Mouse (Mus musculus) liver, embryonic 16.5 days (tissue): ENCODE measurements at regions not wholly inside any gene's neighbourhood (a gene's known extent, or its start where the extent isn't known, plus 50 kb on each side); places are given as distances from the start of the nearest gene placed in this dataset.
A peak's percentile ranks its signal among the peaks of the same experiment; 100 is the strongest.
"Not testable (repeated sequence)": the region's sequence is repeated elsewhere in the genome, so short reads cannot be mapped to it uniquely, and the experiment has no call there.

Source experiments
- ATAC-seq: fragments of 200-750 bp; cut with Nextera tagmentation; 2 replicates; pipeline ENCODE4 v1.8.0; 2017; ENCODE audit warnings: low read depth, mild to moderate bottlenecking, moderate number of reproducible peaks, moderate library complexity
- H3K27ac ChIP-seq: fragments of 300-500 bp; sonication (generic); 2 replicates; pipeline ENCODE4 v1.5.1; 2014; ENCODE audit warnings: mild to moderate bottlenecking, low read length
- H3K27me3 ChIP-seq: fragments of 300-500 bp; sonication (generic); 2 replicates; pipeline ENCODE4 v1.6.1; 2014; ENCODE audit warnings: low read depth, low read length, mixed read lengths; ENCODE audit not compliant: control insufficient read depth, insufficient read depth
- H3K36me3 ChIP-seq: fragments of 300-500 bp; sonication (generic); 2 replicates; pipeline ENCODE4 v1.6.1; 2014; ENCODE audit warnings: mild to moderate bottlenecking; ENCODE audit not compliant: control insufficient read depth, insufficient read depth
- H3K4me1 ChIP-seq: fragments of 300-500 bp; sonication (generic); 2 replicates; pipeline ENCODE4 v1.6.1; 2014; ENCODE audit warnings: low read depth, low read length, mixed read lengths; ENCODE audit not compliant: control insufficient read depth
- H3K4me2 ChIP-seq: fragments of 300-500 bp; sonication (generic); 2 replicates; pipeline ENCODE4 v1.6.1; 2014; ENCODE audit warnings: low read depth, low read length, mixed read lengths
- H3K4me3 ChIP-seq: fragments of 300-500 bp; sonication (generic); 2 replicates; pipeline ENCODE4 v1.5.1; 2014; ENCODE audit warnings: low read depth, mild to moderate bottlenecking, low read length
- H3K9ac ChIP-seq: fragments of 300-500 bp; sonication (generic); 2 replicates; pipeline ENCODE4 v1.6.1; 2014; ENCODE audit warnings: low read depth, low read length
- H3K9me3 ChIP-seq: fragments of 300-500 bp; sonication (generic); replicated peaks from 2 replicates; pipeline ENCODE4 v1.6.1; 2016; ENCODE audit warnings: low read length; ENCODE audit not compliant: control insufficient read depth
- WGBS: fragments of 180-500 bp; shearing (Covaris S2); extraction: QIAGEN DNeasy Blood & Tissue Kit; methylation state at CpG from one replicate; pipeline ENCODE4 v1.1.7; 2014; ENCODE audit not compliant: insufficient replicate concordance; 5-methylcytosine and 5-hydroxymethylcytosine counted together

DNA sequence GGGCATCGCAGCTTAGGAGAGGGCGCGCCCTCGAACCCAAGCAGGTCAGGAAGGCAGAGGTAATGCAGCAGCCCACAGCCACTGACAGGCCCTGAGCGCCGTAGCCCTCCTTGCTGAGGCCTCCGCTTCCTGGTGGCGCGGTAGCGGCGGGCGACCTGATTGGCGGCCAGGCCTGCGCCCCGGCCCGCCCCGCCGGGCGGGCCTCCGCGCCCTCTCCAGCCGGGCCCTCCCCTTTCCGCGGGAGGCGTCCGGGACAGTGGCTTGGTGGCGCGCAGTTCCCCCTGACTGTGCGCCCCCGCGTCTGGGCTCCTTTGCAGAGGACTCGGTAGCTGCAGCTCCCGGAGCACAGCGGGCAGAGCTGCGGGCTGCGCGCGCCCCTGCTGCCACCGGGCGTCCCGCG lies 242.1 kb downstream of the Gm21863 start:
- not testable (repeated sequence) for H3K36me3 ChIP-seq, H3K4me3 ChIP-seq, H3K27ac ChIP-seq, H3K9me3 ChIP-seq, H3K9ac ChIP-seq, ATAC-seq, H3K4me2 ChIP-seq, H3K4me1 ChIP-seq, H3K27me3 ChIP-seq
- 3% methylated on average over 12 of the region's 42 CpGs for WGBS

DNA sequence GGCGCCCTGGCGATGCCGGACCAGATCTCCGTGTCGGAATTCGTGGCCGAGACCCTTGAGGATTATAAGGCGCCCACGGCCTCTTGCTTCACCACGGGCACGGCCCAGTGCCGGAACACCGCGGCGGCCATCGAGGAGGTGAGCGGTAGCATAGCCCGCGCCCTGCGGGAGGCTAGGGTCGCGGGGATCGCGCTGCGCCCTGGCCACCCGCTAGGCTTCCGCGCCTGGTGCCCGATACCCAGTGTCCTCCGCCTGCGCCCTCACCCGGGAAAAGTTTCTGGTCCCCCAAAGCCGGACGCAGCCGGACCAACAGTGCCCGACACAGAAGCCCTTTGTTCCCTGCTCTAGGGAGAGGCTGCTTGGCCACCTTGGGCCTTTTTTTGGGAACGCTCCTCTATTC lies 242.6 kb downstream of the Gm21863 start:
- not testable (repeated sequence) for H3K27ac ChIP-seq, H3K9ac ChIP-seq, H3K4me1 ChIP-seq, ATAC-seq, H3K36me3 ChIP-seq, H3K9me3 ChIP-seq, H3K27me3 ChIP-seq
- Histone ChIP-seq H3K4me2 (0 out of 2 replicates have a peak overlapping the region, but pooled peaks have one; percentile 17), H3K4me3 (peak overlapping the region; percentile 40)
- WGBS = 2% methylated on average over 27 of the region's 37 CpGs

DNA sequence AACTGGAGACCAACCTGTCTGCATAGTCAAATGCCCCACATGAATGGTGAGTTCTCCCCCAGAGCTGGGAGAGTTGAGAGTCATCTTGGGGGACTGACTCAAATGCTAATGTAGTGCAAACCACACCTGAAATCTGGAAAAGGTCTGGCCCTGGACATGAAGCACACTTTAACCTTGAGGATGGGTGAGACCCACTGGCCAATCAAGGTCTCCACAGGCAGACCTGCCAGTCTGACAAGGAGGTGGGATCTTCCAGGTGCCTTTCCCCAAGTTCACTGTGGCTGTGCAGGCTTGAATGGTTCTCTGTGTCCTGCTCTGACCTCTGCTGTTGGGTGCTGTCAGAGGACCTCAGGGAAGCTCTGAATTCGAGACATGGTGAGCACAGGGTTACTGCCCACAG lies 269.6 kb downstream of the Gm21863 start:
- not testable (repeated sequence) for H3K27ac ChIP-seq, H3K4me3 ChIP-seq, H3K27me3 ChIP-seq, H3K9ac ChIP-seq, ATAC-seq, H3K4me2 ChIP-seq, H3K36me3 ChIP-seq, H3K4me1 ChIP-seq
- H3K9me3 ChIP-seq = peaks cover 21% of the 10 kb centered on the region
- 50% methylated on average over 1 of the region's 1 CpGs for WGBS

DNA sequence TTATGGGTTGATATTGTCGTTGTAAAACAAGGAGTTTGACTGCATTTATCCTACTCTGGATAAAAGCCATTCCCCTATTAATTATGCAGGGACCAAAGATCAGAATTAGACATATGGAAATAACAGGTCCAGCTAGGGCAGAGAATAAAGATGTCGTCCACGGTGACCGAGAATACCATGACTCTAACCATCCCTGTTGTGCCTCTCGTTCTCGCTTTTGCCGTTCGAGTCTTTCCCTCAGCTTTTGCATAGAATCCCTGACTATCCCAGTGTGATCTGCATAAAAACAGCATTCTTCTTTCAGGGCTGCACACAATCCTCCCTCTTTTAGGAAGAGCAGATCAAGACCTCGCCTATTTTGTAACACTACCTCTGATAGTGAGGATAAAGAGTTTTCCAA lies 272.5 kb downstream of the Gm21863 start:
- not testable (repeated sequence) for H3K27me3 ChIP-seq, H3K4me3 ChIP-seq, H3K9ac ChIP-seq, ATAC-seq, H3K36me3 ChIP-seq, H3K27ac ChIP-seq, H3K4me1 ChIP-seq, H3K4me2 ChIP-seq
- peaks cover 45% of the 10 kb centered on the region for H3K9me3 ChIP-seq
- 68% methylated on average over 9 of the region's 9 CpGs for WGBS

DNA sequence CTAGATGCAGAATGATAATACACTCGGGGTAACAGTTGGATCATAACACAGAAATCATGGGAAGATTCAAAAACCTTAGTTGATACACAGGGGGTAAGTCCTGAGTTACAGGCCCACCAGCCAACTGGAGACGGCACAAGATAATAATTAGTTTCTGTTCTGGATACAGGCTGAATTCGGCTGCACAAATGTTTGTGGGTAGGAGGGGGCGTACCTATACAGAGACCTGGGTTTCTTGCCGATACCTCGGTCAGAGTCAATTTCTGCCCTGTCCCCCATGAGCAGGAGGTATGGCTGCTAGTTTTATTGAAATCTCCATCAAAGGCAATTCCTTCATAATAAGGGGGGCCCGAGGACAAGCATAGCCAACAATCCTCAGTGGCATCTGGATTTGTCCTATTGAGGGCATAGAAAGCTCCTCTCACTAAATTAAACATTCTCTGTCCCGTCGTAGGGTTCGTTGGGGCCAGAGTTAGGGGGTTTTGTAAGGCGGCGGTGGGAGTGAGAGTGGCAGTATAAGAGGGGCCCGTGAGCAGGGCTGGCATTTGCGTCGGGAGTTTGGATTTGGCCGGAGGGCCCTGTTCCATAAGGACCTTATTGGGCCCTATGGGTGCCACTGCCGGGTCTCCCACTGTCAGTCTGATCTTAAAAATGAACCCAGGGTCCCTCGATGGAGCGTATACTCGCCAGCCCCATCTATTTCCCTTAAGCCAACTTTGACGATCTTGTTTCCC lies 273.3 kb downstream of the Gm21863 start:
- H3K4me1 ChIP-seq, H3K9ac ChIP-seq, H3K4me3 ChIP-seq, H3K27ac ChIP-seq, H3K4me2 ChIP-seq, ATAC-seq, H3K36me3 ChIP-seq, H3K27me3 ChIP-seq: not testable (repeated sequence)
- 68% methylated on average over 21 of the region's 21 CpGs for WGBS
- H3K9me3 ChIP-seq = peaks cover 52% of the 10 kb centered on the region

DNA sequence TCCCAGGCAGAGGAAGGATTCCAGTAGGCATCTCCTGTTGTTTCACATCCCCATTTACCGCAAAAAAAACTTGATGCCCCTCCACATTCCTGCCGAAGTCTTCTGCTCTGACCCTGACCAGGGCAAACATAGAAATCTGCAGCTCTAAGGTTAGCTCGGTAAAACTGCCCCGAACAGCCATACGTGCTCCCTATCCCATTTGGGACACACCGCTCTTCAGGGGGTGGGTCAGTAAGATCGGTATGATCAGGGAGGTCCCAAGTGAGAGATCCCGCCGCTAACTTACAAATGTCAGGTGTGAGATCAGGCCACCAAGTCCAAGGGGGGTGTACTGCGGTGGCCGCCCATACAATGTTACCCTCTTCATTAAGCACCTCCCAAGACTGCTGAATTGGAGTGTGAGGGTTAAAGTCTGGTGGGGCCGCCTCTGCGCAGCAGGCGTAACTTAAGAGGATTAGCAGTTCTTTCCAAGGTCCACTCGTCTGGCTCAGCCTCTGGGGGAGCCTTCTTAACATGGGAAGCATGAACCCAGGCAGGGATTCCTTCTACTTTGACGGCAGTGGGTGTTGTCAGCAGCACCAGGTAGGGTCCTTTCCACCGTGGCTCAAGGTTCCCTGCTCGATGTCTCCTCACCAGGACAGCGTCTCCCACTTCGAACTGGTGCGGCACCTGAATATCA lies 274.2 kb downstream of the Gm21863 start:
- H3K36me3 ChIP-seq, H3K4me1 ChIP-seq, H3K4me3 ChIP-seq, ATAC-seq, H3K9ac ChIP-seq, H3K27ac ChIP-seq, H3K4me2 ChIP-seq, H3K27me3 ChIP-seq: not testable (repeated sequence)
- peaks cover 61% of the 10 kb centered on the region for H3K9me3 ChIP-seq
- WGBS = 61% methylated on average over 21 of the region's 21 CpGs

DNA sequence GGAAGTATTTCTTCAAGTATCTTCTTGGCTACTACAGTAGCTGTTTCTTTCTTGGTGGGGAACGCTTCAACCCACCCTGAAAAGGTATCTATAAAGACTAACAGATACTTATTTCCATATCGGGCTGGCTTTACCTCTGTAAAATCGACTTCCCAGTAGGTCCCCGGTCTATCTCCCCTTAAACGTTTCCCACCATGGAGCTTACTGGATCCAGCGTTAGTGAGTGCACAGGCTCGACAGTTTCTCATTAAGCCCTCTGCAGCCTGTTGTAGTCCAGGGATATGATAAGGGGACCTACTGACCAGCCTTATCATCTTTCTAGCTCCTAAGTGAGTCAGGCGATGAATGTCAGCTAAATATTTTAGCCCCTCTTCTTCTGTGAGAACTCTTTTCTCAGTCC lies 275.1 kb downstream of the Gm21863 start:
- H3K9me3 ChIP-seq = peaks cover 68% of the 10 kb centered on the region
- not testable (repeated sequence) for ATAC-seq, H3K36me3 ChIP-seq, H3K4me3 ChIP-seq, H3K27me3 ChIP-seq, H3K27ac ChIP-seq, H3K4me2 ChIP-seq, H3K4me1 ChIP-seq, H3K9ac ChIP-seq
- WGBS = 68% methylated on average over 8 of the region's 8 CpGs

DNA sequence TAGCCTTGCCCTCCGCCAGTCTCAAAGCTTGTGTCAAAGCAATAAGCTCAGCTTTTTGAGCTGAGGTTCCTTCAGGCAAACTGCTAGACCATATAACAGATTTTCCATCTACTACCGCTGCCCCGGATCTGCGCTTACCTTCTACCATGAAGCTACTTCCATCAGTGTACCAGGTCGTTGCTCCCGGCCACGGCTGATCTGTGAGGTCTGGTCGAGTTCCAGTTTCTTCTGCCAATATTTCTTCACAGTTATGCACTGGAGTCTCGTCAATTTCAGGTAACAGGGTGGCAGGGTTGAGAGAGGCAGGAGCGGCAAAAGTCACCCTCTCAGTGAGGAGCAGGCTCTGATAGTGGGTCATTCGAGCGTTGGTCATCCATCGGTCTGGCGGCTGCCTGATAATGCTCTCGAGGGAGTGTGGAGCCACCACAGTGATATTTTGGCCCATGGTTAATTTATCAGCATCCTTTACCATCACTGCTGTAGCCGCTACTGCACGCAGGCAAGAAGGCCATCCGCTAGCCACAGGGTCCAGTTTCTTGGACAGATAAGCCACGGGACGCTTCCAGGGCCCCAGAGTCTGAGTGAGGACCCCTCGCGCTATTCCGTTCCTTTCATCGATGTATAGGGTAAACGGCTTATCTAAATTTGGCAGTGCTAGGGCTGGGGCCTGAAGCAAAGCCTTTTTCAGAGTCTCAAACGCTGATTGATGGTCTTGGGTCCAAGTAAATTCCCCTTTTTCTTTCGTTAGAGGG lies 276.0 kb downstream of the Gm21863 start:
- Histone ChIP-seq H3K27ac (no peak overlapping the region), H3K4me3 (no peak overlapping the region), H3K4me2 (no peak overlapping the region), H3K36me3 (no peaks in the 10 kb centered on the region), H3K9me3 (peaks cover 68% of the 10 kb centered on the region), H3K27me3 (no peaks in the 10 kb centered on the region), H3K9ac (no peak overlapping the region), H3K4me1 (no peaks in the 10 kb centered on the region)
- no peak for ATAC-seq
- WGBS = 55% methylated on average over 27 of the region's 27 CpGs

DNA sequence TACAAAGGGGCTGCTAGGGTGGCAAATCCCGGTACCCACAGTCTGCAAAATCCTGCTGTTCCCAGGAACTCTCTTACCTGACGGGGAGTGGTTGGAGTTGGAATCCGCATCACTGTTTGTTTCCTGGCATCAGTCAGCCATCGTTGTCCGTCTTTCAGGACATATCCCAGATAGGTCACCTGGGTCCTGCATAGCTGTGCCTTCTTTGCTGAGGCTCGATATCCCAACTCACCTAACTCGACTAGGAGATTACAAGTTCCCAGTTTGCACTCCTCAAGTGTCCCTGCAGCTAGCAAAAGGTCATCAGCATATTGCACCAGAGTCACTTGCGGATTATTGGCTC lies 276.6 kb downstream of the Gm21863 start:
- Histone ChIP-seq H3K4me2 (no peak overlapping the region), H3K27ac (no peak overlapping the region), H3K9me3 (peaks cover 68% of the 10 kb centered on the region), H3K36me3 (no peaks in the 10 kb centered on the region), H3K4me1 (no peaks in the 10 kb centered on the region), H3K9ac (no peak overlapping the region), H3K4me3 (no peak overlapping the region), H3K27me3 (no peaks in the 10 kb centered on the region)
- WGBS = 55% methylated on average over 8 of the region's 8 CpGs
- no peak for ATAC-seq
